Mouse (Mus musculus) olfactory bulb, adult 2 months (tissue): ENCODE measurements around the gene Ube2g1.

Source experiments
- CTCF ChIP-seq: fragments of 200-500 bp; IDR thresholded peaks from 2 replicates; pipeline ENCODE4 v1.5.1; 2012; ENCODE audit warnings: low read depth, mild to moderate bottlenecking, low read length, moderate library complexity; ENCODE audit not compliant: insufficient read depth
- POLR2A ChIP-seq: fragments of 200-500 bp; IDR thresholded peaks from 2 replicates; pipeline ENCODE4 v1.6.1; 2012; ENCODE audit warnings: mild to moderate bottlenecking, low read depth, low read length, moderate library complexity; ENCODE audit not compliant: insufficient read depth

DNA sequence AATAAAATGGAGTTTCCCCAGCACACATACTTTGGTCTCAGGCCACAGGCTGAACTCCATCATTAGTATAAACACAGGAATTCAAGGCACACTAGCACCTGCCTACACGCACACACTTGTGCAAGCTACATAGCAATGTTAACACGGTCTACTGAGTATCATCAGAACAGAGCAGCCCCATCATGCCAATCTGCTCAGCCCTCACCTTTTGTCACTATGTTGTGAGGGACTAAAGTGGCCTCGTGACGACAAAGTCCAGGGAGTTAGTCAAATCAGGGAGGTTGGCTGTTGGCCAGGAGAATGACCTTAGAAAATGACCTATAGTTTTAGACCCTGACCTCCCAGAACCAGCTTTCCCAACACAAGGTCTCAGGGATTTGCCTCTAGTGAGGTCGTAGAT lies 48.9 kb upstream of the Ube2g1 start:
- TF ChIP-seq POLR2A: no peak
- no peak for TF ChIP-seq CTCF
